7 mouse cellular contexts compared by ENCODE assay signal in the genomic region with DNA sequence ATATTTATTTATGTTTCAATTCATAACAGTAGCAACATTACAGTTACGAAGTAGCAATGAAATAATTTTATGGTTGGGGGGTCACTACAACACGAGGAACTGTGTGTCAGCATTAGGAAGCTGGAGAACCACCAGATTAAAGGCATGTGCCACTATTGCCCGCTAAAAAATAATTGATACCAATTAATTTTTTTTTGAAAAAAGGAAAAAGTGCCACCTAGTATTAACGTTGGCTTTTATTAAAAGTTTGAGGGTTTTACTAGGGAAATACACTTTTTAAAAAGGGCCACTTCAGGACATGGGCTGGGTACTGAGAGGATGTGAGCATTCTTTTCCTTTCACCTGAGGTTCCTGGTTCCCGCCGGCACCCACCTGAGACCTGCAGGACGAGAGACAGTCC. TPM values are rescaled to one million over a fixed set of nuclear protein-coding genes. Genes with fewer than 3 reads are reported as not detected.
A peak's percentile ranks its signal among the peaks of the same experiment; 100 is the strongest.
DNase-seq lines count a peak whose midpoint lies in the region; ATAC-seq lines count a peak whose summit lies in the region.

A gene (plus strand): TSS at position 301 of the 400 bp plus-strand sequence.

- DNase-seq in thymus, postnatal 0 days (ENCODE audit: low spot score), result no peak
- DNase-seq in thymus, postnatal 25 days, result no peak
- DNase-seq in hindbrain, embryonic 11.5 days (ENCODE audit: low spot score), result no peak
- DNase-seq in liver, embryonic 13.5 days, result no peak
- DNase-seq in spleen, postnatal 4 days (ENCODE audit: low spot score in 2 of 2), result no peak

- peak within 1 kb of the TSS; percentile 79 for H3K27ac ChIP-seq in forebrain, embryonic 12.5 days
- peak within 1 kb of the TSS; percentile 65 for H3K27ac ChIP-seq in hindbrain, embryonic 11.5 days (ENCODE audit: low read depth, low read length)
- peak within 1 kb of the TSS; percentile 98 for H3K27ac ChIP-seq in liver, embryonic 13.5 days

- peak within 1 kb of the TSS; percentile 92 for H3K4me2 ChIP-seq in forebrain, embryonic 12.5 days
- peak within 1 kb of the TSS; percentile 90 for H3K4me2 ChIP-seq in hindbrain, embryonic 11.5 days (replicated peaks; ENCODE audit: low read depth, low read length)
- H3K4me2 ChIP-seq in liver, embryonic 13.5 days, result peak within 1 kb of the TSS; percentile 85

- H3K36me3 ChIP-seq in forebrain, embryonic 12.5 days (replicated peaks), result no peaks in the 10 kb centered on the region
- H3K36me3 ChIP-seq in hindbrain, embryonic 11.5 days (ENCODE audit: control insufficient read depth, insufficient read depth, low read length), result no peaks in the 10 kb centered on the region
- H3K36me3 ChIP-seq in liver, embryonic 13.5 days, result no peaks in the 10 kb centered on the region

- H3K27me3 ChIP-seq in forebrain, embryonic 12.5 days, result peaks cover 11% of the 10 kb centered on the region; the same call in 1 of the 2 replicates
- no peaks in the 10 kb centered on the region for H3K27me3 ChIP-seq in hindbrain, embryonic 11.5 days (ENCODE audit: control insufficient read depth, insufficient read depth, low read length)
- peaks cover 5% of the 10 kb centered on the region for H3K27me3 ChIP-seq in liver, embryonic 13.5 days

- H3K9me3 ChIP-seq in forebrain, embryonic 12.5 days, result no peaks in the 10 kb centered on the region
- H3K9me3 ChIP-seq in hindbrain, embryonic 11.5 days (ENCODE audit: control insufficient read depth, low read length), result no peaks in the 10 kb centered on the region
- H3K9me3 ChIP-seq in liver, embryonic 13.5 days (replicated peaks), result no peaks in the 10 kb centered on the region

- H3K9ac ChIP-seq in forebrain, embryonic 12.5 days, result peak within 1 kb of the TSS; percentile 94
- H3K9ac ChIP-seq in hindbrain, embryonic 11.5 days (ENCODE audit: low read depth, low read length), result peak within 1 kb of the TSS; percentile 93
- H3K9ac ChIP-seq in liver, embryonic 13.5 days, result peak within 1 kb of the TSS; percentile 100

- no peak for ATAC-seq in forebrain, embryonic 12.5 days (ENCODE audit: low FRiP score)
- no peak for ATAC-seq in hindbrain, embryonic 11.5 days (ENCODE audit: low FRiP score)
- ATAC-seq in liver, embryonic 13.5 days (ENCODE audit: low read depth), result no peak
- no peak for ATAC-seq in frontal cortex, adult (ENCODE audit: low TSS enrichment)

- 22% methylated on average over 7 of the region's 7 CpGs for WGBS in forebrain, embryonic 12.5 days
- WGBS in hindbrain, embryonic 11.5 days, result 21% methylated on average over 7 of the region's 7 CpGs
- WGBS in liver, embryonic 13.5 days (ENCODE audit: insufficient replicate concordance), result 20% methylated on average over 7 of the region's 7 CpGs

- peaks cover 24% of the 10 kb centered on the region for H3K4me1 ChIP-seq in forebrain, embryonic 12.5 days
- H3K4me1 ChIP-seq in hindbrain, embryonic 11.5 days (replicated peaks; ENCODE audit: control insufficient read depth, insufficient read depth, low read length), result peaks cover 2% of the 10 kb centered on the region; the same call in 1 of the 2 replicates
- H3K4me1 ChIP-seq in liver, embryonic 13.5 days (replicated peaks), result peaks cover 67% of the 10 kb centered on the region

- H3K4me3 ChIP-seq in forebrain, embryonic 12.5 days (replicated peaks), result peak within 1 kb of the TSS; percentile 91
- peak within 1 kb of the TSS; percentile 87 for H3K4me3 ChIP-seq in hindbrain, embryonic 11.5 days (ENCODE audit: low read depth, low read length)
- H3K4me3 ChIP-seq in liver, embryonic 13.5 days (replicated peaks), result peak within 1 kb of the TSS; percentile 99

RNA-seq across cellular contexts. Expression of the gene that starts here (rescaled TPM):
- polyA plus RNA-seq in thymus, postnatal 0 days (2015; fragmentation: Nextera tagmentation; extraction: Ambion mirVana), result 35.6 and 40.4 TPM in 2 replicates
- polyA plus RNA-seq in forebrain, embryonic 12.5 days (2016; fragmentation: Nextera tagmentation; extraction: Ambion mirVana), result 46.2 and 49.5 TPM in 2 replicates
- 25.6 and 26.5 TPM in 2 replicates for polyA plus RNA-seq in hindbrain, embryonic 11.5 days (2014; fragmentation: Nextera tagmentation; extraction: Ambion mirVana)
- polyA plus RNA-seq in liver, embryonic 13.5 days (2015; fragmentation: Nextera tagmentation; extraction: Ambion mirVana), result 109 and 113 TPM in 2 replicates
